Mouse (Mus musculus) lung, embryonic 15.5 days (tissue): ENCODE data around the gene Strn3. TPM values are rescaled to one million over a fixed set of nuclear protein-coding genes. Genes with fewer than 3 reads are reported as not detected.

Experiments used
- polyA plus RNA-seq: library from polyadenylated mRNA; unstranded; fragments of >200 nt; fragmentation: Nextera tagmentation; extraction: Ambion mirVana; gene quantifications from 2 replicates; pipeline ENCODE4 v1.2.1, GENCODE M21; 2015

Strn3 gene
- polyA plus RNA-seq, 1 experiment from 2014 or later, result 43.5 TPM

Other genes starting within 250 kb of the Strn3 start
- 0.70 and 0.90 TPM in 2 replicates for gene Coch, start 98.6 kb downstream of the Strn3 start, polyA plus RNA-seq
- gene Ap4s1, start 864 bp downstream of the Strn3 start, polyA plus RNA-seq, result 34.8 and 39.1 TPM in 2 replicates
- gene Hectd1, start 137.6 kb upstream of the Strn3 start, polyA plus RNA-seq, result 34.2 and 39.0 TPM in 2 replicates